Mouse (Mus musculus) brain, embryonic 18.5 days (tissue): ENCODE data around the gene Atp2a1.

ENCODE experiments used
- DNase-seq: peaks from one replicate; pipeline ENCODE4 v3.0.0-alpha.2; 2012; ENCODE audit warnings: low read depth, low spot score

The Atp2a1 gene

DNA sequence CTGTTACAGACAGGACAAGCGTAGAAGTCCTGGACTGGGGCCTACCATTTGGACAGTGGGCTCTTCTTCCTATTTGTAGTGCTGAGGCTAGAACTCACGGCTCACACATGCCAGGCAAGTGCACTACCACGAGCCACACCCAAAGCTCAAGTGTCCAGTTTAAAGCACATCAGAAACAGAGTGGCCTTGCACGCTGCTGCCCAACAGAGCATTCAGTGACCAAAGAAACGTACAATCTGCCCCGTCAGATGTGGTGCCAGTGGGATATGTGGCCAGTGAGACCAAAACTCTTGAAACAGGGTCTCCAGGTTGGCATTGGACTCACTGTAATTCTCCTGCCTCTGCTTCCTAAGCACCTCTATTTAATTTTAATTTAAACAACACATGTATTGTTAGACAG is 12.3 kb downstream of the Atp2a1 start:
- no peak for DNase-seq

- no peak for DNase-seq
Observed at GRCm38 (mm10) chr7:126449991-126450390, 12.9 kb downstream of the Atp2a1 start.

DNA sequence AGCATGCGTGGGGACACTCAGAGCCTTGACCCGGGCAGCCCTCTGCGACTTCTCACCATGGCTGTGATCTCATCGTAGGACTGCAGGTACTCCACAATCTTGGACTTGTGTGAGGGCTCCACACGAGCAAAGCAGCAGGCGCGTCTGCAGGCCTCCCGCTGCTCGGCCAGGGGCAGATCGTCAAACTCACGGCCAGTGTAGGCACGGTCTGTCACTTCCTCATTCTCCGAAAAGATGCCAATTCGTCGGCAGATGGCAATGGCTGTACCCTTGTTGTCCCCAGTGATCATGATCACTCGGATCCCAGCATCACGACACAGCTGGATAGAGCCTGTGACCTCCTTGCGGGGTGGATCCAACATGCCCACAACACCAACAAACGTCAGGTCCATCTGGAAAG is 14.4 kb downstream of the Atp2a1 start:
- no peak for DNase-seq

GRCm38 (mm10) chr7:126446217-126446616 is 16.7 kb downstream of the Atp2a1 start:
- no peak for DNase-seq

DNA sequence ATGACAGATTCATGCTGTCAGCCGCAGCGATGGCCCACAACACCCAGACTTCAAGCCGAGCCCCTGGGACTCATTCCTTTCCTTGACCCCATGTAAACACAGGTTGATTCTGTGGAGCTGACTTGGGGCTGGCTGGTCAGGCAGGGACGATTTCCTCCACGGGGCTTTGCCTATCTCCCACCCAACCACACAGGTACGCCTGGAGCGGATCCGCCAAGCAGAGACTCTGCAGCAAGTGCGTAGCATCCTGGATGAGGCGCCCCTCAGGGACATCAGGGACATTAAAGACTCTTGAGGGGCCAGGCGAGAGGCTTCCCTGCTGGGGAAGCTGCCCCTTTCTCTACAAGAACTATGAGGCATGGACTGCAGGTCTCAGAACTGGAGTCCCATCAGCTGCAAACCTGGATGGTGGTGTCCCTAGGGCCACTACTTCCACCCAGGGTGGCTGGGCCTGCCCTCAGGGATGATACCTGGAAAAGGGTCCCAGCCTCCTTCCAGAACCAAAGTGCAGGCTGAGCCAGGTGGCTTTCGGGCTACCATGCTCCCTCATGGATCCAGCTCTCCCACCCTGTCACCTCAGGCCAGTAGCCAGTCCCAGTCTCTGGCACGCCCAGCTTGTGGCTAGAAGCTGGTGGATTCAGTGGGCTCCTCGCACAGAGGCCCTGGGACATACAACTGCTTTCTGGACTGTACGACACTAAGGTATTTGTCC is 17.6 kb downstream of the Atp2a1 start:
- DNase-seq, result no peak

- DNase-seq, result no peak
Observed at GRCm38 (mm10) chr7:126444536-126444935, 18.4 kb downstream of the Atp2a1 start.

- DNase-seq, result no peak
Observed at GRCm38 (mm10) chr7:126443997-126444396, 18.9 kb downstream of the Atp2a1 start.

- no peak for DNase-seq
Observed at GRCm38 (mm10) chr7:126440134-126440533, 22.8 kb downstream of the Atp2a1 start.

GRCm38 (mm10) chr7:126436851-126437250 is 26.1 kb downstream of the Atp2a1 start:
- no peak for DNase-seq

- DNase-seq, result no peak
Observed at GRCm38 (mm10) chr7:126435801-126436200, 27.1 kb downstream of the Atp2a1 start.

DNA sequence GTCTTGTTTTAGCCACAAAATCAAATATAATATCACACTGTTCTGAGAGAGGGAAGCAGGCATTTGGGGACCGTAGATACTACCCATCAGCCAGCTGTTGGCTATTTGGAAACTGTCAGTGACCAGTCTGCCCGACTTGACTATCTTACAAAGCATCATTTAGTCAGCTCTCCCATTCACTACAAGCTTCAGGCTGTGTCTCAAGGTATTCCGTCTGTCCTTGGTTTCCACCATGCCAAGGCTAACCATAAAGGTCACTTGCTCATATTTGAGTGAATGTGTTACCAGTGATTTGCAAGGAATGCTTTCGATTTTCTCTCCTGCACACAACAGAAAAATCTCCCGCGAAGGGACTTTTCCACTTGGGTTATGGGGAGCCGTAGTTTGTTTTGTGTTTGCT is 28.2 kb downstream of the Atp2a1 start:
- no peak for DNase-seq

- DNase-seq, result no peak
Observed at GRCm38 (mm10) chr7:126430167-126430566, 32.7 kb downstream of the Atp2a1 start.

- DNase-seq, result no peak
Observed at GRCm38 (mm10) chr7:126429503-126429898, 33.4 kb downstream of the Atp2a1 start.

DNA sequence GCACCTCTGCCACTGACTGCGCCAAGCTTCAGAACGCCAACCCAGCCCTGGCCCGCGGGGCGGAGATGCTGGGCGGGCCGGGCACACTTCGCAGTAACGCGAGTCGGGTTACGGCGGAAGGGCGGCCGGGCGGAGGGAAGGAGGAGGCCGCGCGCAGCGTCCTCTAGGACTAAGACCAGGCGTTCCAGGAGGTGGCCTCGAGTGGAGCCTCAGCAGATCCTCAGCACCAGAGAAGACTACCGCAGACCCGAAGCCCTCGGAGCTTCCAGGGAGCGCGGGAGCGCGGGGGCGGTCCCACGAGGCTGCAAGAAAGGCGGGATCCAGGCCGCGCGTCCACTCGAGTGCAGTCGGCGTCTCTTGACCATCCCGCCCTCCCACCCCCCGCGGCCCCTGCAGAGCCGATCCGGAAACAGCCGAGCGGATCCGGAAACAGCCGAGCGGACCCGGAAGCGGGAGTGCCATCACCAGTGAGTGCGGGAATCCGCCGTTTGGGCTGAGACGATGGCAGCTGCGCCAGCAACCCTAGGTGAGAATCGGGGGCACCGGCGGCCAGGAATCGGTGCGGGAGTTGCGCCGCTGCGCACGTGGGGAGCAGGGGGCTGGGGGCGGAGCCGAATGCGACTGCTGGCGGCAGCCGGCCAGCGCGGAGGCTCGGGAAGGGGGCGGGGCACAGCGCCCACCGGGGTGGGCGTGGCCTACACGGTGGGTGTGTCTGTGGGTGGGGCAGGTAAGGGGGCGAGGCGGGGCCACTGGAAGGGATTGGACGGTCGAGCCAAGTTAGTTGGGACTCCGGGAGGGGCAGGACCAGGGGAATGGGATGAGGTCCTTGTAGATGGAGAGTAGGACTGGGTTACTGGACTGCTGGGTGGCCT is 34.0 kb downstream of the Atp2a1 start, which contains the start of gene Rabep2:
Gene Rabep2 (plus strand): TSS at position 129 of the 872 bp plus-strand sequence.
- peak; percentile 77 for DNase-seq

DNA sequence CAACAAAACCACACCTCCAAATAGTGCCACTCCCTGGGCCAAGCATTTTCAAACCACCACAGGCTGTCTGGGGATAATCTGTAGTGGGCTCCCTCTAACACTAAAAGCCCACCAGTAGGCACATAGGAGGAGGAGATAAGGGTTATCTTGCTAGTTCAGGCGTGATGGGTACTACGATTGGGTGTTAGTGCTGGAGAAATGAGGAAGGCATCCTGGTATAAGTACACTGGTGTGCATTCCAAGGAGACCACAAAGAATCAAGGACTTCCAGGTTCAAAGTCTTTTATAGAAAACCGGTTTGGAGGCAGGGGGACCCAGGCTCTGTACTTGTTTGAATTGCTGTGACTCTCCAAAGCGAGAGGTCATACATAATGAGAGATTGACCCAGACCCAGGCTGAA is 34.8 kb downstream of the Atp2a1 start:
- no peak for DNase-seq

DNA sequence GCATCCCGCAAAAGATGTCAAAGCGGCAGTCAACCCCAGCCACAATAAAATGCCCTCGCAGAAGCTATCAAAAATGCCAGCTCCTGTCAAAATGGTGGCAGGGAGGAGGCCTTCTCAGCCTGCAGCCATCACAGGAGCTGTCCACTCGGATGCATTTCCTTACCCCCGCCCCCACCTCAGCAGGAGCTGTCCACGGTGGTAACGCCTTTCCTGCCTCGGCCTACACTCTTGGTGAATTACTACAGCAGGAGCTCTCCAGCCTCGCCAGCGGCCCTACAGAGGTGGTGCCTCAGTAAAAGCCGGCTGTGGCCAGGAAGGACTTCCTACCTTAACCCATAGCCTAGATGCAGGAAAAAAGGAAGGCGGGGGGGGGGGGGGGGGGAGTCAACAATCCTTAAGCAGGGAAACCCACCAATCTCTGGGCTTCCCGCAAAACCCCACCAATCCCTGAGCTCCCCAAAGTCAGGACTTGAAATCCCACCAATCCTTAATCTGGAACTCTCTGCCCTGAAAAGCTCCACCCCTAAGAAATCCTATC is 35.5 kb downstream of the Atp2a1 start:
- DNase-seq, result no peak

GRCm38 (mm10) chr7:126424161-126424560 is 38.7 kb downstream of the Atp2a1 start:
- DNase-seq, result no peak

GRCm38 (mm10) chr7:126421756-126422155 is 41.2 kb downstream of the Atp2a1 start:
- DNase-seq, result no peak

GRCm38 (mm10) chr7:126418496-126418895 is 44.4 kb downstream of the Atp2a1 start:
- DNase-seq, result no peak

DNA sequence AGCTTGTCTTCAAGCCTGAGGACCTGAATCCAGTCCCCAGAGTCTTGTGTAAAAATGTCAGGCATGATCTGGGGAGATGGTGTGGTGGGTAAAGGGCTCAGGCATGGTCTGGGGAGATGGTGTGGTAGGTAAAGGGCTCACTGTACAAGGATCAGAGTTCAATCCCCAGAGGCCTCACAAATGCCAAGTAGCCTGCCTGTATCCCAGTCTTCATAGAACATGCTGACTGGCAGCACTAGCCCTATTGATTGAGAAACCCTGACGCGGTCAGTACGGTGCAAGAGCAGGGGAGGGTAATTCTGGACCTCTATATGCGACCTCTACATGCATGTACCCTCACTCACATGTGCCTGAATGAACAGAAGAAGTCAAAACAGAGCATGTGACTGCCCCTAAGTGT is 45.3 kb downstream of the Atp2a1 start:
- no peak for DNase-seq

DNA sequence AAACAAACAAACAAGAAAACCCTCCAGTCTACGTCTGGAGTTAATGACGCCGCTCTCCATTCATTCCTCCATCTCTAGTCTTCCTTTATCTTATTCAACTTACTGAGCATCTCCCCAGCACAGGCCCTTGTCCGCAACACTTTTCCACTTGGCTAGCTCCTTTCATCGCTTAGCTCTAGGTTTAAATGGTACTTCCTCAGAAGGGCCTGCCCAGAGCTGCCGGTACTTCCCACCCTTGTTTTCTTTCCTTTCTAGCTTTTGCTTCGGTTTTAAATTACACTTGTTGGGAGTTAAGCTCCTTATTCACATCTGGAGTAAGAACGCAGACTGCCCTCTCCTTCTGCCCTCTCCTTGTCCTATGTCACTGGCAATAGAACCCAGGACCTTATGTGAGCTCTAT is 45.9 kb downstream of the Atp2a1 start:
- no peak for DNase-seq

DNA sequence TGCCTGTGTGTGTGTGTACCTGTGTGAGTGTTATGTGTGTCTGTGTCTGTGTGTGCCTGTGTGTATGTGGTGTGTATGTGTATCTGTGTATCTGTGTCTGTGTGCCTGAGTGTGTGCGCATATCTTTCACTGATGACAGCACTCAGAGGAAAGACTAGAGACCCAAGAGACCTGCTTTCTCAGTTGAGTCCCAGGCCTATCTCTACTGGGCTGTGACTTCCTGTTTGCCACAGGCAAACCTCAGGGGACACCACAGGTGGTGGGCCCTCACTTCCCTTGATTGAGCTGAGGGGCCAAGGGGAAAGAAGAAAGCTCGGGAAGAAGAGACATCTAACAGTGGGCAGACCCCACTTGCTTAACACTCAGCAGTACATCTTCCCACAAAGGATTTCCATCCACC is 46.3 kb downstream of the Atp2a1 start:
- no peak for DNase-seq

GRCm38 (mm10) chr7:126414725-126415124 is 48.2 kb downstream of the Atp2a1 start, which contains the start of gene Cd19:
Cd19 (minus strand) TSS chr7:126414889.
- DNase-seq, result no peak
